In the genomic region with DNA sequence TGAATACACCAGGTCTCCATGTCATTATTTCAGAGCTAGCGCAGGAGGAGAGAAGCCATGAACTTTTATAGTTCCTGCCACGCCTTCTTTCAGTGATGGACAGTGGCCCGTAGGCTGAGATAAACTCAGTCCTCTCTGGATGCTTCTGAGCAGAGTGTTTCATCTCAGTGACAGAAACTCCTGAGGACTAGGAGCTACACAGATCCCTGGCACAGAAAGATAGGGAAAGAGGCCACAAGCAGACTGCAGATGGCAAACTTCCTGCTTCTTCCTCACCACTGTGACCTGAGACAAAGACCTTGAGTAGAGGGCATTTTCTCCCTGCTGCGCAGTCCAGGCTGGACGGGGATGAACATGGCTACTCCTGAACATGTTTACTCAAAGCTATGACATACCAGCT, we compare ENCODE assay signal across 14 mouse cellular contexts. TPM values are rescaled to one million over a fixed set of nuclear protein-coding genes. Genes with fewer than 3 reads are reported as not detected.
A peak's percentile ranks its signal among the peaks of the same experiment; 100 is the strongest.
DNase-seq lines count a peak whose midpoint lies in the region; ATAC-seq lines count a peak whose summit lies in the region.
"Had no signal": no experiment of that assay in that cellular context is flagged by ENCODE, and none has a peak within 500 bp of the region (broad histone marks: within the 10 kb centered on the region; RNA-seq: fewer than 3 reads in every experiment).

No protein-coding gene starts in this region.

- peaks cover 42% of the 10 kb centered on the region for H3K4me1 ChIP-seq in heart, embryonic 12.5 days (replicated peaks)
- peaks cover 40% of the 10 kb centered on the region for H3K4me1 ChIP-seq in heart, embryonic 15.5 days (replicated peaks)

- DNase-seq in heart, postnatal 4 days: no peak
- DNase-seq in thymus, postnatal 25 days: peak; percentile 31
- DNase-seq in thymus, adult 18-20 months: no peak
- DNase-seq in frontal cortex, adult 2 months (ENCODE audit: extremely low spot score in 1 of 2, low spot score in 1 of 2): no peak
- DNase-seq: adrenal gland, postnatal 14 days; gastrocnemius, postnatal 25 days; right cerebral cortex, postnatal 25 days had no signal

- 62% methylated on average over 5 of the region's 5 CpGs for WGBS in heart, embryonic 12.5 days
- WGBS in heart, embryonic 15.5 days: 74% methylated on average over 5 of the region's 5 CpGs

- ATAC-seq in heart, embryonic 12.5 days (ENCODE audit: insufficient number of reproducible peaks, low FRiP score): no peak
- no peak for ATAC-seq in heart, embryonic 15.5 days (replicated peaks; ENCODE audit: insufficient number of reproducible peaks, insufficient read depth, low FRiP score, low read depth)
- ATAC-seq in granulocyte monocyte progenitor cell, adult 5-6 weeks (replicated peaks; ENCODE audit: poor library complexity, severe bottlenecking): no peak
- ATAC-seq: intestine, embryonic 15.5 days; liver, embryonic 12.5 days; midbrain, embryonic 13.5 days had no signal

- no peak overlapping the region for H3K4me3 ChIP-seq in heart, embryonic 12.5 days
- H3K4me3 ChIP-seq in heart, embryonic 15.5 days: no peak overlapping the region
- H3K4me3 ChIP-seq: hindbrain, embryonic 12.5 days; intestine, embryonic 15.5 days; liver, embryonic 12.5 days; midbrain, embryonic 13.5 days had no signal

- H3K4me2 ChIP-seq in heart, embryonic 12.5 days: no peak overlapping the region
- H3K4me2 ChIP-seq in heart, embryonic 15.5 days: no peak overlapping the region
- H3K4me2 ChIP-seq: hindbrain, embryonic 12.5 days; intestine, embryonic 15.5 days; liver, embryonic 12.5 days; midbrain, embryonic 13.5 days had no signal

- H3K27me3 ChIP-seq in heart, embryonic 12.5 days (replicated peaks): no peaks in the 10 kb centered on the region
- H3K27me3 ChIP-seq in heart, embryonic 15.5 days: no peaks in the 10 kb centered on the region
- H3K27me3 ChIP-seq: hindbrain, embryonic 12.5 days; intestine, embryonic 15.5 days; liver, embryonic 12.5 days; midbrain, embryonic 13.5 days had no signal

- H3K36me3 ChIP-seq in heart, embryonic 12.5 days: no peaks in the 10 kb centered on the region
- no peaks in the 10 kb centered on the region for H3K36me3 ChIP-seq in heart, embryonic 15.5 days
- H3K36me3 ChIP-seq: hindbrain, embryonic 12.5 days; intestine, embryonic 15.5 days; liver, embryonic 12.5 days; midbrain, embryonic 13.5 days had no signal

- H3K9ac ChIP-seq in heart, embryonic 12.5 days: no peak overlapping the region
- no peak overlapping the region for H3K9ac ChIP-seq in heart, embryonic 15.5 days
- H3K9ac ChIP-seq: hindbrain, embryonic 12.5 days; intestine, embryonic 15.5 days; liver, embryonic 12.5 days; midbrain, embryonic 13.5 days had no signal

- peak overlapping the region; percentile 75; the same call in 1 of the 2 replicates for H3K27ac ChIP-seq in heart, embryonic 12.5 days (ENCODE audit: poor library complexity, severe bottlenecking)
- peak overlapping the region; percentile 77 for H3K27ac ChIP-seq in heart, embryonic 15.5 days
- H3K27ac ChIP-seq: hindbrain, embryonic 12.5 days; intestine, embryonic 15.5 days; liver, embryonic 12.5 days; midbrain, embryonic 13.5 days had no signal

- H3K9me3 ChIP-seq in heart, embryonic 12.5 days (replicated peaks): no peaks in the 10 kb centered on the region
- no peaks in the 10 kb centered on the region for H3K9me3 ChIP-seq in heart, embryonic 15.5 days (replicated peaks)
- H3K9me3 ChIP-seq: hindbrain, embryonic 12.5 days; intestine, embryonic 15.5 days; liver, embryonic 12.5 days; midbrain, embryonic 13.5 days had no signal

RNA-seq across cellular contexts. Expression of gene Ina, which starts 45.7 kb away (rescaled TPM):
- polyA plus RNA-seq in heart, embryonic 12.5 days (2016; fragmentation: Nextera tagmentation; extraction: Ambion mirVana): 0.24 and 0.86 TPM in 2 replicates
- total RNA-seq in heart, postnatal 4 days (2021): under 1 TPM in 1 of 2 experiments, not detected in 1; 0.16 TPM
- polyA plus RNA-seq in heart, embryonic 15.5 days (2015; fragmentation: Nextera tagmentation; extraction: Ambion mirVana): 0.58 and 5.8 TPM in 2 replicates
- polyA plus RNA-seq in frontal cortex, adult 2 months (2012; rRNA removed): 93.5 and 103 TPM in 2 replicates
- not detected in 2 replicates for total RNA-seq in granulocyte monocyte progenitor cell, adult 5-6 weeks (2014; fragmentation: Nextera tagmentation)
- not detected in 2 replicates for total RNA-seq in granulocyte monocyte progenitor cell, adult 5-6 weeks (2017)
- total RNA-seq: gastrocnemius, postnatal 25 days had no signal

RNA-seq across cellular contexts. Expression of gene Nt5c2, which starts 46.1 kb away (rescaled TPM):
- polyA plus RNA-seq in heart, embryonic 12.5 days (2016; fragmentation: Nextera tagmentation; extraction: Ambion mirVana): 108 and 111 TPM in 2 replicates
- total RNA-seq in heart, postnatal 4 days (2021): 100 to 1,000 TPM; 147 to 157 TPM
- 117 and 118 TPM in 2 replicates for polyA plus RNA-seq in heart, embryonic 15.5 days (2015; fragmentation: Nextera tagmentation; extraction: Ambion mirVana)
- 49.8 and 53.3 TPM in 2 replicates for polyA plus RNA-seq in frontal cortex, adult 2 months (2012; rRNA removed)
- 62.3 and 65.3 TPM in 2 replicates for total RNA-seq in granulocyte monocyte progenitor cell, adult 5-6 weeks (2014; fragmentation: Nextera tagmentation)
- total RNA-seq in granulocyte monocyte progenitor cell, adult 5-6 weeks (2017): 67.6 and 84.5 TPM in 2 replicates

Comparison
In these comparisons a context has a peak if more than half of its experiments do, and no peak if none do; other contexts are left out.
1. RNA of gene Ina, which starts 45.7 kb away (polyA plus RNA-seq): 93.5 to 103 TPM in frontal cortex, adult 2 months; 0.24 to 0.86 TPM in heart, embryonic 12.5 days and 0.58 to 5.8 TPM in heart, embryonic 15.5 days; every median in the first group is over 10 times any median in the second.